8 mouse cellular contexts compared by ENCODE assay signal in the genomic region with DNA sequence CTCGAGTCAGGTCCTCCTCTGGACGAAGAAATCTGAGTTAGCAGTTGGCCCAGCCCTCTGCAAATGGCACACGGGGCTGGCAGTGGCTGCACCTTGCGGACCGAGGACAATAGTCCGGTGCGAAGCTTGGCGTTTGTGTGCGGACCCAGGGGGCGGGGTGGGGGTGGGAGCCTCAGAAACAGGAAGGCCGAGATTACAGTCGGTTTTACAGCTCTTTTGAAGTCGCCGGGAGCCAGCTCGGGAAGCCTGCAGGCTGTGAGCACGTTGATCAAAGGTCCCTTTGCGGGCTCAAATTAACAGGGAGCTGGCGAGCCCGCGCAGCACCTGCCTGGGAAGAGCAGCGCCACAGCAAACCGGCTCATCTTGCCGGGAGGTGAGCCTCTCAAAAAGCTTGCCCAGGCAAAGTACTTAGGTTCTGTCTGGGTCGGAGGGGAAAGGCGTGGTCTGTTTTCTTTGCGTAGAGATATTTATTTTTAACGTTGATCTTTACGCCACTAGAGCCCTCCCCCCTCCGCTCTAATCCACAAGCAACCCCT. TPM values are rescaled to one million over a fixed set of nuclear protein-coding genes. Genes with fewer than 3 reads are reported as not detected.
DNase-seq lines count a peak whose midpoint lies in the region; ATAC-seq lines count a peak whose summit lies in the region.

No protein-coding gene starts in this region.

- DNase-seq in urinary bladder, postnatal 14 days (ENCODE audit: low spot score), result peak; percentile 65
- no peak for DNase-seq in urinary bladder, postnatal 10 days (ENCODE audit: low spot score)
- DNase-seq in forebrain, embryonic 14.5 days (ENCODE audit: low spot score), result peak; percentile 57
- DNase-seq in induced T-regulatory cell, adult 2 months (ENCODE audit: low read depth), result peak; percentile 53
- no peak for DNase-seq in liver, embryonic 13.5 days
- DNase-seq in thymus, postnatal 36 days, result no peak
- no peak for DNase-seq in cerebellum, adult 11-12 months

- no peaks in the 10 kb centered on the region for H3K9me3 ChIP-seq in forebrain, embryonic 14.5 days (replicated peaks; ENCODE audit: control insufficient read depth, low read length)
- H3K9me3 ChIP-seq in liver, embryonic 13.5 days (replicated peaks), result no peaks in the 10 kb centered on the region
- H3K9me3 ChIP-seq in neural tube, embryonic 14.5 days (ENCODE audit: control insufficient read depth, low read length), result no peaks in the 10 kb centered on the region

- peak overlapping the region; percentile 68 for H3K9ac ChIP-seq in forebrain, embryonic 14.5 days (ENCODE audit: low read length)
- peak overlapping the region; percentile 26; the same call in 1 of the 2 replicates for H3K9ac ChIP-seq in liver, embryonic 13.5 days
- H3K9ac ChIP-seq in neural tube, embryonic 14.5 days (replicated peaks; ENCODE audit: low read depth, low read length), result peak overlapping the region; percentile 51; the same call in 1 of the 2 replicates

- peak overlapping the region; percentile 43 for H3K4me3 ChIP-seq in forebrain, embryonic 14.5 days (ENCODE audit: low read depth, low read length)
- peak overlapping the region; percentile 48 for H3K4me3 ChIP-seq in liver, embryonic 13.5 days (replicated peaks)
- H3K4me3 ChIP-seq in neural tube, embryonic 14.5 days (ENCODE audit: low read depth, low read length), result peak overlapping the region; percentile 43

- H3K27ac ChIP-seq in forebrain, embryonic 14.5 days (ENCODE audit: low read depth, low read length), result no peak overlapping the region
- H3K27ac ChIP-seq in liver, embryonic 13.5 days, result peak overlapping the region; percentile 47; the same call in 1 of the 2 replicates
- no peak overlapping the region for H3K27ac ChIP-seq in neural tube, embryonic 14.5 days (ENCODE audit: low read depth, low read length)

- peak; percentile 28; the same call in 1 of the 2 replicates for ATAC-seq in forebrain, embryonic 14.5 days
- peak; percentile 61; the same call in 1 of the 2 replicates for ATAC-seq in liver, embryonic 13.5 days (ENCODE audit: low read depth)
- ATAC-seq in neural tube, embryonic 14.5 days (ENCODE audit: low read depth), result peak; percentile 65

- no peaks in the 10 kb centered on the region for H3K27me3 ChIP-seq in forebrain, embryonic 14.5 days (replicated peaks; ENCODE audit: control insufficient read depth, insufficient read depth, low read length)
- H3K27me3 ChIP-seq in liver, embryonic 13.5 days, result peaks cover 30% of the 10 kb centered on the region
- no peaks in the 10 kb centered on the region for H3K27me3 ChIP-seq in neural tube, embryonic 14.5 days (ENCODE audit: control insufficient read depth, insufficient read depth, low read length)

- H3K4me1 ChIP-seq in forebrain, embryonic 14.5 days (ENCODE audit: control insufficient read depth, insufficient read depth, low read length), result peaks cover 8% of the 10 kb centered on the region
- peaks cover 13% of the 10 kb centered on the region for H3K4me1 ChIP-seq in liver, embryonic 13.5 days (replicated peaks)
- H3K4me1 ChIP-seq in neural tube, embryonic 14.5 days (ENCODE audit: control insufficient read depth, insufficient read depth, low read length), result peaks cover 7% of the 10 kb centered on the region; the same call in 1 of the 2 replicates

- under 1% methylated on average over 29 of the region's 29 CpGs for WGBS in forebrain, embryonic 14.5 days
- WGBS in liver, embryonic 13.5 days (ENCODE audit: insufficient replicate concordance), result 1% methylated on average over 29 of the region's 29 CpGs
- under 1% methylated on average over 29 of the region's 29 CpGs for WGBS in neural tube, embryonic 14.5 days

- no peaks in the 10 kb centered on the region for H3K36me3 ChIP-seq in forebrain, embryonic 14.5 days (ENCODE audit: control insufficient read depth, insufficient read depth, low read length)
- no peaks in the 10 kb centered on the region for H3K36me3 ChIP-seq in liver, embryonic 13.5 days
- H3K36me3 ChIP-seq in neural tube, embryonic 14.5 days (ENCODE audit: control insufficient read depth, insufficient read depth, low read length), result no peaks in the 10 kb centered on the region

- H3K4me2 ChIP-seq in forebrain, embryonic 14.5 days (ENCODE audit: low read length), result peak overlapping the region; percentile 93
- peak overlapping the region; percentile 60 for H3K4me2 ChIP-seq in liver, embryonic 13.5 days
- peak overlapping the region; percentile 94 for H3K4me2 ChIP-seq in neural tube, embryonic 14.5 days (ENCODE audit: low read depth, low read length)

RNA-seq across cellular contexts. Expression of gene Tgif1, which starts 18.8 kb away (rescaled TPM):
- polyA plus RNA-seq in forebrain, embryonic 14.5 days (2014; fragmentation: Nextera tagmentation; extraction: Ambion mirVana), result 12.9 and 13.6 TPM in 2 replicates
- 8.9 and 10.1 TPM in 2 replicates for polyA plus RNA-seq in liver, embryonic 13.5 days (2015; fragmentation: Nextera tagmentation; extraction: Ambion mirVana)
- 10.9 and 13.2 TPM in 2 replicates for polyA plus RNA-seq in neural tube, embryonic 14.5 days (2014; fragmentation: Nextera tagmentation; extraction: Ambion mirVana)

Comparison
In these comparisons a context has a peak if more than half of its experiments do, and no peak if none do; other contexts are left out.
1. DNase-seq: peak in urinary bladder, postnatal 14 days (single experiment), forebrain, embryonic 14.5 days (single experiment) and induced T-regulatory cell, adult 2 months (single experiment); none in urinary bladder, postnatal 10 days (single experiment), liver, embryonic 13.5 days (single experiment), thymus, postnatal 36 days (0 of 2) and cerebellum, adult 11-12 months (single experiment).
2. Peak in every context shown above with its lines, with median percentiles within 50 percentile points of each other: ATAC-seq, H3K4me2 ChIP-seq, H3K4me3 ChIP-seq and H3K9ac ChIP-seq.